Mouse (Mus musculus): ENCODE data around the gene Slc19a2.

GRCm38 (mm10) chr1:164247442-164247841 is 1.4 kb upstream of the Slc19a2 start:
- TF ChIP-seq POLR2A (IDR thresholded peaks at IDR 0.05; ENCODE audit: control insufficient read depth, low read depth, low read length) (no peak), CTCF (IDR thresholded peaks at IDR 0.05; ENCODE audit: control insufficient read depth, insufficient read depth, insufficient replicate concordance, low read depth, low read length) (no peak)

Measured in testis, adult 2 months (tissue).